Mouse (Mus musculus) hematopoietic stem cell, adult 5-6 weeks (primary cell): ENCODE results near the gene Dnah2. TPM values are rescaled to one million over a fixed set of nuclear protein-coding genes. Genes with fewer than 3 reads are reported as not detected.

ENCODE experiments used
- ATAC-seq, 2 experiments: fragments of 125-278 bp in 1 of 2; replicated peaks in 1 of 2; 2 replicates each; pipeline ENCODE4 v1.8.0; 2016 to 2017; ENCODE audit warnings: inconsistent platforms in 2 of 2, mild to moderate bottlenecking in 2 of 2, moderate number of reproducible peaks in 2 of 2, low read depth in 1 of 2, moderate TSS enrichment in 1 of 2; ENCODE audit not compliant: low FRiP score in 2 of 2, poor library complexity in 2 of 2, severe bottlenecking in 2 of 2, insufficient read depth in 1 of 2, low TSS enrichment in 1 of 2
- total RNA-seq: library from RNA; stranded (forward); fragments of 172-1452, 232-1000 nt; gene quantifications from 2 replicates; pipeline ENCODE4 v1.2.3, GENCODE M21; 2017

Gene Dnah2
- total RNA-seq, 1 experiment from 2014 or later, result not detected

DNA sequence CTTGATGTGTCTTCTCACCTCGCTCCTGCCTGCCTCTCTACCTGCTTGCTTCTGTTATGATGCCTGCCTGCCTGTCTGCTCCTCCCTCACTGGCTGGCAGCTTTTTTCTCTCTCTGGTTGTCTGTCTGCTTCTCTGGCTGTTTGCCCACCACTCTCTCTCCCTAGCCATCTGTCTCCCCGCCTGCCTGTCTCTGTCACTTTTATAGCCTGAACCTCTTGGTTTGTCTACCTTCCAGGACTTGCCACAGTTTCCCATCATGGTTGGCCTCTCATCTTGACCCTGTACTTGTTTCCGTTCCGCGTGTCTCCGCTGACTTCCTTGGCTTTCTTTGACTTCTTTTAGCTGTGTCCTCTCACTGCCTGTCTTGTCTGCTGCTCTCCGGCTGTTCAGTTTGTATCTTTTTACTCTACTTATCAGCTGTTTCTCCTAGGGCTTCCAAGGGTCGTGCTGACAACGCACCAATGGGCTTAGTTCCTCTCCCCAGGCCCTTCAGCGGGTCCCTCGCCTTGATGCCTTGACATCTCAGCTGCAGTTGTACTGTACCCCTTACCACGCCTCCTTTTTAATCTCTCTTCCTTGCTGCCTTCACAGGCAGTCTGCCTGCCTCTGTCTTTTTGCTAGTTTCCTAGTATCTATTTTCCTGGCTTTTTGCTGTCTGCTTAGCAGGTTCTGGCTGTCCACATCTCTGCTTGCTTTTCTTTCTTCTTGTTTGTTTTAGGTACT is 176.7 kb downstream of the Dnah2 start:
- no peak for ATAC-seq

DNA sequence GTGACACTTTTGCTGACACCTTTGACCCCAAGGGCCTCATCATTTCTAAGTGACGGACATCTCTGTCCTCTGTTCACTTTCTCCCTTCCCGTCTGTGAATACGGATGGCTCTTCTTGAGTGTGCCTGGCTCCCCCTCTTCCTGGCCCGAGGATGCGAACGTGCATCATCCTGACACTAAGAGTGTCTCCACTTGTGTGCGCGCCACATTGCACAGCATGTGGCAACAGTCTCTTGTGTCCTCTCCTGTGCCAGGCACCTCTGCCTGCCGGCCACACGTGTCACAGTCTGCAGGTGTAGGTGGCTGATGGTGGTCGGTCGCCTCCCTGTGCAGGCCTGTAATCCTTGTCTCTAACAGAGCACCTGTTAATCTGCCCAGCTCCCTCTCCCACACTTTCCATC is 177.3 kb downstream of the Dnah2 start:
- no peak for ATAC-seq

DNA sequence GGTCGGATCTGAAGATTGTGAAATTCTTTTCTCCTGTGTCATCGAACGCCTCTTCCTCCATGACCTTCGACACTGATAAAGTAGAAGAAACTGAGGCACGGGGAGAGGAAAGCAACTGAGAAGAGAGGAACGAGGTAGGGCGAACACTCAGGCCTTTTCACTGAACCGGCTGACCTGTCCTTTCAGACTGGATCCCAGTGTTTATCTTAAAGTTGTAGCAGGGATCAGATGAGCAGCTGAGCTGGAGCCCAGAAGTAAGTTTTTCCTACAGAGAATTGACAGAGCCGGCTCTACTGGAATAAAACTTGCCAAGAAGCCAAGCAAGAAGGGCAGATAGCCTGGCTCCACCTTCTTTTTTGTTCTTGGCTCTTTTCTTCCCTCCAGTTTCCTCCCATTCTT is 178.1 kb downstream of the Dnah2 start:
- ATAC-seq, result no peak

Other genes with a start within 250 kb of the Dnah2 start
- 23.0 and 30.4 TPM in 2 replicates for gene Cntrob, start 225.3 kb downstream of the Dnah2 start, total RNA-seq
- 48.6 and 57.3 TPM in 2 replicates for gene Trappc1, start 225.1 kb downstream of the Dnah2 start, total RNA-seq
- 1.1 TPM in 1 of 2 replicates, not detected in the other for gene Kcnab3, start 222.9 kb downstream of the Dnah2 start, total RNA-seq
- gene Rnf227, start 208.6 kb downstream of the Dnah2 start, total RNA-seq, result 10.7 and 14.6 TPM in 2 replicates
- gene Chd3, start 179.7 kb downstream of the Dnah2 start, total RNA-seq, result 98.4 and 128 TPM in 2 replicates
- gene Naa38, start 153.6 kb downstream of the Dnah2 start, total RNA-seq, result 93.2 and 152 TPM in 2 replicates
- 59.7 and 69.7 TPM in 2 replicates for gene Cyb5d1, start 153.5 kb downstream of the Dnah2 start, total RNA-seq
- gene Tmem88, start 150.9 kb downstream of the Dnah2 start, total RNA-seq, result 0.74 and 1.5 TPM in 2 replicates
- gene Kdm6b, start 135.4 kb downstream of the Dnah2 start, total RNA-seq, result 4.4 and 12.4 TPM in 2 replicates
- 0.10 TPM in 1 of 2 replicates, not detected in the other for gene Efnb3, start 11.1 kb upstream of the Dnah2 start, total RNA-seq
- 4.6 and 6.4 TPM in 2 replicates for gene Wrap53, start 31.1 kb upstream of the Dnah2 start, total RNA-seq
- 68.4 and 96.6 TPM in 2 replicates for gene Trp53, start 31.2 kb upstream of the Dnah2 start, total RNA-seq
- gene Atp1b2, start 56.8 kb upstream of the Dnah2 start, total RNA-seq, result 1.0 and 7.6 TPM in 2 replicates
- gene Shbg, start 68.8 kb upstream of the Dnah2 start, total RNA-seq, result not detected in 2 replicates
- 1.4 TPM in 1 of 2 replicates, not detected in the other for gene Sat2, start 72.9 kb upstream of the Dnah2 start, total RNA-seq
- 51.2 and 60.8 TPM in 2 replicates for gene Fxr2, start 83.9 kb upstream of the Dnah2 start, total RNA-seq
- 1.5 TPM in 1 of 2 replicates, not detected in the other for gene Sox15, start 106.2 kb upstream of the Dnah2 start, total RNA-seq
- gene Mpdu1, start 113.5 kb upstream of the Dnah2 start, total RNA-seq, result 41.3 and 73.7 TPM in 2 replicates
- gene Cd68, start 117.0 kb upstream of the Dnah2 start, total RNA-seq, result 11.4 and 16.7 TPM in 2 replicates
- gene Eif4a1, start 123.3 kb upstream of the Dnah2 start, total RNA-seq, result 838 and 888 TPM in 2 replicates
- gene Senp3, start 133.0 kb upstream of the Dnah2 start, total RNA-seq, result 99.1 and 105 TPM in 2 replicates
- 13.9 and 15.9 TPM in 2 replicates for gene Tnfsf13, start 136.7 kb upstream of the Dnah2 start, total RNA-seq
- 1.4 and 3.3 TPM in 2 replicates for gene Tnfsf12, start 146.7 kb upstream of the Dnah2 start, total RNA-seq
- 1.5 and 2.9 TPM in 2 replicates for gene Tnfsfm13, start 147.0 kb upstream of the Dnah2 start, total RNA-seq
- gene Polr2a, start 209.5 kb upstream of the Dnah2 start, total RNA-seq, result 11.3 and 55.7 TPM in 2 replicates
- gene Slc35g3, start 212.9 kb upstream of the Dnah2 start, total RNA-seq, result not detected in 2 replicates
- gene Zbtb4, start 216.8 kb upstream of the Dnah2 start, total RNA-seq, result 4.4 and 6.9 TPM in 2 replicates
- gene Chrnb1, start 246.8 kb upstream of the Dnah2 start, total RNA-seq, result 11.4 and 21.2 TPM in 2 replicates